Mouse (Mus musculus): ENCODE results near the gene Cuzd1.

The Cuzd1 gene

GRCm38 (mm10) chr7:131322192-131322591 is at the start of gene Cuzd1:
Gene Cuzd1 (minus strand): TSS chr7:131322292.
- DNase-seq (ENCODE audit: low spot score), result no peak

- DNase-seq (ENCODE audit: low spot score), result no peak
Measured at GRCm38 (mm10) chr7:131371470-131371860, 49.4 kb upstream of the Cuzd1 start.

GRCm38 (mm10) chr7:131370648-131371469 is 48.8 kb upstream of the Cuzd1 start, which contains the start of gene Pstk:
Gene Pstk (plus strand): TSS chr7:131371141.
- peak; percentile 87 for DNase-seq (ENCODE audit: low spot score)

GRCm38 (mm10) chr7:131364131-131364530 is 42.0 kb upstream of the Cuzd1 start:
- no peak for DNase-seq (ENCODE audit: low spot score)

- peak; percentile 90 for DNase-seq (ENCODE audit: low spot score)
Measured at GRCm38 (mm10) chr7:131362615-131363300, 40.7 kb upstream of the Cuzd1 start, which contains the start of gene 2310057M21Rik. Gene 2310057M21Rik (minus strand): TSS chr7:131362759.

- no peak for DNase-seq (ENCODE audit: low spot score)
Measured at GRCm38 (mm10) chr7:131362269-131362614, 40.1 kb upstream of the Cuzd1 start.

GRCm38 (mm10) chr7:131356105-131356504 is 34.0 kb upstream of the Cuzd1 start:
- DNase-seq (ENCODE audit: low spot score), result no peak

- DNase-seq (ENCODE audit: low spot score), result no peak
Measured at GRCm38 (mm10) chr7:131345856-131346541, 23.9 kb upstream of the Cuzd1 start.

GRCm38 (mm10) chr7:131337502-131338068 is 15.5 kb upstream of the Cuzd1 start:
- DNase-seq (ENCODE audit: low spot score), result no peak

GRCm38 (mm10) chr7:131333564-131333963 is 11.5 kb upstream of the Cuzd1 start, which contains the start of gene Fam24a:
Gene Fam24a (plus strand): TSS chr7:131333864.
- no peak for DNase-seq (ENCODE audit: low spot score)

GRCm38 (mm10) chr7:131331688-131332087 is 9.6 kb upstream of the Cuzd1 start:
- no peak for DNase-seq (ENCODE audit: low spot score)

- no peak for DNase-seq (ENCODE audit: low spot score)
Measured at GRCm38 (mm10) chr7:131329416-131329815, 7.3 kb upstream of the Cuzd1 start, which contains the start of gene Fam24b. Gene Fam24b (minus strand): TSS chr7:131329516.

GRCm38 (mm10) chr7:131327054-131327453 is 5.0 kb upstream of the Cuzd1 start:
- DNase-seq (ENCODE audit: low spot score), result no peak

- no peak for DNase-seq (ENCODE audit: low spot score)
Measured at GRCm38 (mm10) chr7:131318340-131318739, 3.8 kb downstream of the Cuzd1 start.

- DNase-seq (ENCODE audit: low spot score), result no peak
Measured at GRCm38 (mm10) chr7:131317587-131317986, 4.5 kb downstream of the Cuzd1 start.

- no peak for DNase-seq (ENCODE audit: low spot score)
Measured at GRCm38 (mm10) chr7:131314493-131314892, 7.6 kb downstream of the Cuzd1 start.

GRCm38 (mm10) chr7:131306733-131307132 is 15.4 kb downstream of the Cuzd1 start:
- no peak for DNase-seq (ENCODE audit: low spot score)

GRCm38 (mm10) chr7:131303340-131303739 is 18.8 kb downstream of the Cuzd1 start:
- no peak for DNase-seq (ENCODE audit: low spot score)

GRCm38 (mm10) chr7:131297151-131297550 is 24.9 kb downstream of the Cuzd1 start:
- no peak for DNase-seq (ENCODE audit: low spot score)

GRCm38 (mm10) chr7:131265851-131266250 is 56.2 kb downstream of the Cuzd1 start:
- DNase-seq (ENCODE audit: low spot score), result no peak

- no peak for DNase-seq (ENCODE audit: low spot score)
Measured at GRCm38 (mm10) chr7:131264251-131264650, 57.8 kb downstream of the Cuzd1 start.

GRCm38 (mm10) chr7:131260946-131261345 is 61.1 kb downstream of the Cuzd1 start:
- DNase-seq (ENCODE audit: low spot score), result no peak
